Mouse (Mus musculus): ENCODE measurements at regions not wholly inside any gene's neighbourhood (a gene's known extent, or its start where the extent isn't known, plus 50 kb on each side); places are given as distances from the start of the nearest gene placed in this dataset.

DNA sequence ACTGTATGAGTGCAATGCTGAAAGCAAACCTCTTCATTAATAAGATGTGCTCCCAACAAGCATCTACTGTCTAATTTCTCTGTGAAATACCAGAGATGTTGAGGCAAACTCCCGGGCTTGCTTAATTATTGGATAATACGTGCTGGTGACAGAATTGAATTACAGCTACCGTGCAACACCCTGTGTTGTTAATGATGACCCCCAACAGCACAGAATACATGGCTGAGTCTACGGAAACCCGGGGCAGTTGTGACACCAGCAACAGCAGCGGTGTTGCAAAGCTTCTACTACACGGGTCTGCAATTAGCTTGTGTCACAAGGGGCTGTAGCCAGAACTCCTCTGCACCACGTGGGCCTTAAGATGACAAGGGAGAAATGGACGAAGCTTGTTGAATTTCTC lies 224.2 kb downstream of the Skap2 start:
- peaks cover 5% of the 10 kb centered on the region; the same call in 1 of the 2 replicates for H3K4me1 ChIP-seq (replicated peaks)
- ATAC-seq (ENCODE audit: insufficient number of reproducible peaks, insufficient read depth, low FRiP score, low TSS enrichment, low read depth), result no peak
- H3K27me3 ChIP-seq, result peaks cover 13% of the 10 kb centered on the region
- no peak overlapping the region for H3K27ac ChIP-seq
- H3K4me2 ChIP-seq, result no peak overlapping the region
- no peak overlapping the region for H3K4me3 ChIP-seq (replicated peaks)
- H3K9me3 ChIP-seq, result no peaks in the 10 kb centered on the region
- H3K36me3 ChIP-seq, result no peaks in the 10 kb centered on the region
- 80% methylated on average over 9 of the region's 9 CpGs for WGBS
- H3K9ac ChIP-seq (replicated peaks), result no peak overlapping the region

DNA sequence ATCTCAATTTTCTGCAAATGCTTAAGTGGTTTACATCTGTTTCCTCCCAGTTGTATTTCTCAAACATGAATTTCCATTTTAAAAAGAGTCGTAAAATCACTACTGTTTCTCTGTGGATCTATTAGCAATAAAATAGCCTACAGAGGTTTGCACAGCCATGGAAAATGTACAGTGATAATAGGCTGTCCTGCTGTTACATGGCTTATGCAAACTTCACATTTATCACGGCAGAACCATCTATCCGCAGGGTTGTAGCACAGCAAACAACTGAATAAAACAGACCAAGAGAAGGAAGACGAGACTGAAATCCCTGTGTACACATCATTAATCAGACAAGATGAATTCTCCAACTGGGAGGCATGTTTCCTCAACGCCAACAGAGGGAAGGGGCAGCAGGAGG lies 222.1 kb downstream of the Skap2 start:
- Histone ChIP-seq H3K27ac (no peak overlapping the region), H3K9me3 (no peaks in the 10 kb centered on the region), H3K9ac (replicated peaks) (no peak overlapping the region), H3K4me3 (replicated peaks) (no peak overlapping the region), H3K4me1 (replicated peaks) (peaks cover 10% of the 10 kb centered on the region), H3K36me3 (no peaks in the 10 kb centered on the region), H3K27me3 (peaks cover 13% of the 10 kb centered on the region), H3K4me2 (no peak overlapping the region)
- WGBS, result 55% methylated on average over 5 of the region's 5 CpGs
- no peak for ATAC-seq (ENCODE audit: insufficient number of reproducible peaks, insufficient read depth, low FRiP score, low TSS enrichment, low read depth)

DNA sequence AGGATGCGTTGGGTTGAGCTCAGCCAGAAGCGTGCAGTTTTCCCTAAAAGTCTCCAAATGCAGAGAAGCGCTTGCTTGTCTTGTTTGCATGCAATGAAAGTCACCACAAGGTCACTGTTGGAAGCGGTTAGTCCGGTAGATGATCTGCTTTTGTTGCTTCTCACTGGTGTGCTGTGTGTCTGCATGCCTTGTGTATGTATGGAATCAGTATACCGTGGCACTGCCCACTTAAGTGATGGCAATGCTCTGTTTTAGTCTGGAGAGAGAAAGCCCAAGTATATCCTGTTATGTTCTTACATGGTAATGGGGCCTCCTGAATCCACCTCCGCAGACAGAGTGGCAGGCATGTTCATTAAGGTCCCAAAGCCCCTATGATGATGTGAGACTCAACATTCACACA lies 221.7 kb downstream of the Skap2 start:
- 90% methylated on average over 7 of the region's 7 CpGs for WGBS
- no peak overlapping the region for H3K27ac ChIP-seq
- no peak overlapping the region for H3K4me2 ChIP-seq
- no peak overlapping the region for H3K4me3 ChIP-seq (replicated peaks)
- H3K4me1 ChIP-seq (replicated peaks), result peaks cover 10% of the 10 kb centered on the region
- no peak for ATAC-seq (ENCODE audit: insufficient number of reproducible peaks, insufficient read depth, low FRiP score, low TSS enrichment, low read depth)
- no peak overlapping the region for H3K9ac ChIP-seq (replicated peaks)
- H3K27me3 ChIP-seq, result peaks cover 13% of the 10 kb centered on the region
- no peaks in the 10 kb centered on the region for H3K36me3 ChIP-seq
- H3K9me3 ChIP-seq, result no peaks in the 10 kb centered on the region

DNA sequence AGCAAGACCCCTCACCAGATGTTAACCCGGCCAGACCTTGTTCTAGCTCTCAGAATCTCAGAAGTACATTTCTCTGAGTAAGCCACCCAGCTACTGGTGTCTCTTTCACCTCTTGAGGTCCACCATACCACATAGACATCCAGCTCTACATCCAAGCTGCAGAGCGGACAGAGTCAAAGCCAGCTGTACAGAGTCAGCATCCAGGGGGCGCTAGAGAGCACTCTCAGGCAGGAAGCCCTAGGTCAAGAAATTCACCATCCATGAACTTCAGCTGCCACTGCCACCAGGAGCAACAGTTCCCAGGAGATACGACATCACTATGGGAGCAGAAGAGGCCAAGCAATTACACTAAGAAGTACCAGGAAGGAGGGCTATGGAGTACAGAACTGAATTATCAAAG lies 217.0 kb downstream of the Skap2 start:
- H3K27ac ChIP-seq, result no peak overlapping the region
- ATAC-seq (ENCODE audit: insufficient number of reproducible peaks, insufficient read depth, low FRiP score, low TSS enrichment, low read depth), result no peak
- no peaks in the 10 kb centered on the region for H3K36me3 ChIP-seq
- no peaks in the 10 kb centered on the region for H3K9me3 ChIP-seq
- no peak overlapping the region for H3K4me2 ChIP-seq
- peaks cover 5% of the 10 kb centered on the region for H3K4me1 ChIP-seq (replicated peaks)
- peaks cover 9% of the 10 kb centered on the region for H3K27me3 ChIP-seq
- H3K9ac ChIP-seq (replicated peaks), result no peak overlapping the region
- H3K4me3 ChIP-seq (replicated peaks), result no peak overlapping the region
- WGBS, result 56% methylated on average over 4 of the region's 4 CpGs

DNA sequence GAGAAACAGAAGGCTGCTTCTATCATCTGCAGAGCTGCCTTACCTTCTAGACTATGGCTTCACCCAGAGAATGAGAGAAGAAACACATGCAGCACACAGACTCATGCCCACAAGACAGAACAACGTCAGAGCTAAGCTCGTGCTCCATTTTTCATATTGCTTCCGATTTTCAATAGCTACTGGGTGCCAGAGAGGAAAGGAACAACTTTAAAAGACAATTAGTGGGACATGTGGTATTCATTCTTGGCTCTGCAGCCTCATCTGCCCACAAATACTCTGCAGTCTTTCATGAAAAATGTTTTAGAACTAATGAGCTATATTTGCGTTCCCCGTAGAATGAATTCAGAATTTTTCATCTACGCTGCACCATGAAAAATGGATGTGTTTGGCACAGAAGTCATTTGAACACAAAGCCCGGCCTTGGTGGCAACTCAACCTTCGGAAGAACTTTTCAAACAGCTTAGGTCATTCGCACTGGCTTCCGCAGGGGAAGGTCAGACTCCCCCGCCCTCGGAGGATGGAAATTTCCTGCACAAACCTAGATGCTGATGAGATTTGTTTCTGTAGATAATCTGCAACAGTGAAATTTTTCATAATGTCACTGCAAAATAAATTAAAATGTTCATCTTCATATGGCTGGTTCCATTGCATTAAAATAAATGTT lies 213.6 kb downstream of the Skap2 start:
- 80% methylated on average over 12 of the region's 12 CpGs for WGBS
- Histone ChIP-seq H3K9ac (replicated peaks) (no peak overlapping the region), H3K4me2 (no peak overlapping the region), H3K4me1 (replicated peaks) (peaks cover 5% of the 10 kb centered on the region), H3K4me3 (replicated peaks) (no peak overlapping the region), H3K27me3 (no peaks in the 10 kb centered on the region), H3K27ac (no peak overlapping the region), H3K9me3 (no peaks in the 10 kb centered on the region), H3K36me3 (no peaks in the 10 kb centered on the region)
- no peak for ATAC-seq (ENCODE audit: insufficient number of reproducible peaks, insufficient read depth, low FRiP score, low TSS enrichment, low read depth)

DNA sequence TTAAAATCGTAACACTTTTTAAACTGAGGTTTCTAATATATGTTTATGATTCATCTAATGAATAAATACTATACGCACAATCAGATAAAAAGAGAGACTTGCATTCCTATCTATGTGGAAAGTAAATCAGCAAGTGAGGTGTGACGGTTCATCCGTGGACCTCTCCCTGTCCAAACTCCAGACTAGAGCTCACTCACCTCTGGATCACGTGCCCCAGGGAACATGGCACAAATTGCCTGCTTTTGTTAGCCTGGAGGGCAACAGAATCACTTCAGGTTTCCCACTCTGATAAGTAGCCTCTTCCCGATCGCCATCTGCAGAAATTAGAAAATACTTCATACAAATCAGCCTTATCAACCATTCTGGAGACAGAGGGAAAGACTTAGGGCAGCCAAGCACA lies 206.7 kb downstream of the Skap2 start:
- H3K9ac ChIP-seq (replicated peaks), result no peak overlapping the region
- H3K4me3 ChIP-seq (replicated peaks), result no peak overlapping the region
- no peak overlapping the region for H3K4me2 ChIP-seq
- no peaks in the 10 kb centered on the region for H3K9me3 ChIP-seq
- peaks cover 24% of the 10 kb centered on the region for H3K4me1 ChIP-seq (replicated peaks)
- ATAC-seq (ENCODE audit: insufficient number of reproducible peaks, insufficient read depth, low FRiP score, low TSS enrichment, low read depth), result no peak
- no peak overlapping the region for H3K27ac ChIP-seq
- H3K27me3 ChIP-seq, result no peaks in the 10 kb centered on the region
- 81% methylated on average over 7 of the region's 7 CpGs for WGBS
- H3K36me3 ChIP-seq, result no peaks in the 10 kb centered on the region
